Mouse (Mus musculus) Muller cell, postnatal 12 days (primary cell): ENCODE results near the gene Clic4.
"Not testable (repeated sequence)": the region's sequence is repeated elsewhere in the genome, so short reads cannot be mapped to it uniquely, and the experiment has no call there.

Source experiments
- DNase-seq: peaks from one replicate; pipeline ENCODE4 v3.0.0-alpha.2; 2015; ENCODE audit errors: inconsistent ontology term

Gene Clic4

DNA sequence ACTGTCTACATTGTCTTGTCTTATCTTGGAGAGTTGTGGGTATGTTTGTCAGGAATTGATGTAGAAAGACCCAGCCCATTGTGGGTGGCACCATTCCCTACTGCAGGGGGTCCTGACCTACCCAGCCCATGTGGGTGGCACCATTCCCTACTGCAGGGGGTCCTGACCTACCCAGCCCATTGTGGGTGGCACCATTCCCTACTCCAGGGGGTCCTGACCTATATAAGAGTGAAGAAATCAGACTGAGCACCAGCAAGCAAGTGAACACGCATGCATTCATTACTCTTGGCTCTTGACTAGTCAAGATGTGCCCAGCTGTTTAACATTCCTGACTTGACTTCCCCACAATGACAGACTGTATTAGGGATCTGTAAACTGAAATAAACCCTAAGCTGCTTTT is 82.2 kb downstream of the Clic4 start:
- DNase-seq: no peak

GRCm38 (mm10) chr4:135189452-135190008 is 83.1 kb downstream of the Clic4 start:
- DNase-seq: no peak

- not testable (repeated sequence) for DNase-seq
Observed at GRCm38 (mm10) chr4:135184277-135184676, 88.3 kb downstream of the Clic4 start.

GRCm38 (mm10) chr4:135181819-135182218 is 90.8 kb downstream of the Clic4 start:
- no peak for DNase-seq

GRCm38 (mm10) chr4:135179077-135179481 is 93.5 kb downstream of the Clic4 start:
- DNase-seq: no peak

GRCm38 (mm10) chr4:135177568-135177967 is 95.0 kb downstream of the Clic4 start:
- no peak for DNase-seq

- DNase-seq: peak; percentile 39
Observed at GRCm38 (mm10) chr4:135175406-135176120, 97.1 kb downstream of the Clic4 start.

DNA sequence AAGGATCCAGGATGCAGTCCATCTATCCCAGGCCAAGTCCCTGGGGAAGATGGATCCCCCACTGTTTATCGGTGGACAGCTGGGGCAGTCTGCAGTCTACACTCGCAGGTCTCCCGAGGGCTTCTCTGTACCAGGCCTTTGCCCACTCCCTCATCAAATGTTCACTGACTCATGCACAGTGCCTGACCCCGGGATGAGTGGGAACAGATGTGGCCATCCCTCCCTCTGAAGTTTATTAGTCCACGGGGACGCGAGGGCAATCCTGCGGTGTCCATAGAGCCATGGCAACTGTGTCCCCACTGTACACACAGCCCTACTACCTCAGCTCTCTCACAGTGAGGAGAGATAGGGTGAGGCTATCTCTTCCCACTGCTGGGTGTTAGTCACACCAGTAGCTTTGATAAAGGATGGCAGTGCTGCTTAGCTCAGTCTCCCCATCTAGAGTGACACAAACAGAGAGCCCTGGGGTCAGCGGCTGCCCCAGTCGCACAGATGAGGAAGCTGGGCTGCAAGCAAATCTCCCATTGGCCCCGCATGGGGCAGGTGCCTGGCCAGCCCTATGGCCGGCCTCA is 101.2 kb downstream of the Clic4 start:
- DNase-seq: no peak

GRCm38 (mm10) chr4:135169501-135169900 is 103.1 kb downstream of the Clic4 start:
- DNase-seq: no peak

- DNase-seq: no peak
Observed at GRCm38 (mm10) chr4:135169096-135169495, 103.5 kb downstream of the Clic4 start.

GRCm38 (mm10) chr4:135167816-135168527 is 104.6 kb downstream of the Clic4 start:
- no peak for DNase-seq

DNA sequence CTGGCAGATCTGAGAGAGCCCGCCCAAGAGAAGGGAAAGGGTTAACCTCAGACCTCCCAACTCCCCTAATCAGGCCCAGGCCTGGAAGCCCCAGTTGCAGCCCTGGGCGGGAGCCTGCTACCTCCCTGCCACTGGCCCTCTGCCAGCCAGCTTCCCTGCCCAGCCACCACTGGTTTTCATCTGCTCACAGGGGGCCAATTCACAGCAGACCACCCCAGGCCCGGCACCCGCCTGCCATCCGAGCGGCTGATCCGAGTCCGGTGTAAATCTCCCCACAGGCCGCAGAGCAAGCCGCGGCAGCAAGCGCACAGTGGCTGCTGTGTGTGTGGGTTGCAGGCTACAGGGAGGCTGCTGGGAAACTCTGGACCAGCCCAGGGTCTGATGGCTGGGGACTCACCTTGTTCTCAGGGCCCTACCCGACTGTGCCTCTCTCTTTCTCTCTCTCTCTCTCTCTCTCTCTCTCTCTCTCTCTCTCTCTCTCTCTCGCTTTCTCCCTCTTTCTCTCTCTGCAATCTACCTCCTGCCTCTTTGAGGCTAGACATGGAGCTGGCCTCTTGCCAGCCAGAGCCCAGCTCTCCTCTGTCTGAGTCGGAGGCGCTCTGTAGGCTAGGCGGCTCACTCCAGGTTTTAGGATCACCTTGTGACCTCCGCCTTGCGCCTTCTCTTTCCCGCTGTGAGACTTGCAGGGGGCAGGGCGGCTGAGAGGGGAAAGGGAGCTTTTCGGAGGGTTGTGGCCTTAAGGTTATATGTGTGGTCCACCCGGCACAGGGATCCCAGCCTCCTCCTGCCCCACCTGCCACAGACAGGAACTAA is 106.0 kb downstream of the Clic4 start:
- DNase-seq: no peak

- no peak for DNase-seq
Observed at GRCm38 (mm10) chr4:135165761-135166160, 106.9 kb downstream of the Clic4 start.
